Mouse (Mus musculus): Measurements from ENCODE around the gene Proser3. TPM values are rescaled to one million over a fixed set of nuclear protein-coding genes. Genes with fewer than 3 reads are reported as not detected.
A peak's percentile ranks its signal among the peaks of the same experiment; 100 is the strongest.

The Proser3 gene
- polyA plus RNA-seq, 1 experiment from 2014 or later, result 9.6 TPM

DNA sequence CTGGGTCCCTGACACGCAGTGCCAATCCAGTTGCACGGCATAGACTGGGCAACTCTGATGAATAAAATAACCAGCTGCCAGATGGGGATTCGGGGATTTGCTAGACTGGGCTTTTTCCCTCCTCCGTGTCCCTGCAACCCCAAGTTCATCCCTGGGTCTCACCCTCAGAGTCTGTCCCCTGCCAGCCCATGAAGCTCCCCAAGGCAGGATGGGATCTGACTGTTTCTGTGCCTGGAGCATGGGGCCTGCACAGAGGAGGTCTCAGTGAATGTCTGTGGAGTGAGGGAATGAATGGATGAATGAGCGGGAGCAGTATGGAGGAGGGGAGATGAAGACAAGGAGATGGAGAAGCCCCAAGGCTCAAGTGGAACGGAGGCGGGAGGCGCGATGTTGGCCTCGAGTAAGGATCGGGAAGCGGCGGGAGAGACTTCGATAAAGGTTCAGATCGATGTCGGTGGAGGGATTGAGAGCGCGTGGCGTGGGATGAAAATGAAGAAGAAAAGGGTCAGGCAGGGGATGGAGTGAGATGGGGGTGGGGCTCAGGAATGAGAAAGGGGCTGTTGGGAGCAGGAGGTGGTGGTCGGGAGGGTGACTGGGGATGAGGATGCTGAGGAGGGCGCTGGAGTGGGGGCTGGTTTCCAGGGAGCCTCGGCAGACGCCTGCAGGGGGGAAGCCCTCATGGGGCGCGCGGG is 18.0 kb downstream of the Proser3 start:
- H3K4me2 ChIP-seq, result peak overlapping the region; percentile 75
- H3K27me3 ChIP-seq (replicated peaks), result peaks cover 12% of the 10 kb centered on the region; the same call in 1 of the 2 replicates
- peak overlapping the region; percentile 86 for H3K9ac ChIP-seq
- H3K9me3 ChIP-seq, result no peaks in the 10 kb centered on the region
- WGBS, result 10% methylated on average over 25 of the region's 26 CpGs
- H3K27ac ChIP-seq (replicated peaks), result no peak overlapping the region
- peaks cover 38% of the 10 kb centered on the region for H3K4me1 ChIP-seq
- no peak for ATAC-seq (ENCODE audit: extremely low read depth, insufficient number of reproducible peaks, low FRiP score, low TSS enrichment)
- H3K4me3 ChIP-seq, result peak overlapping the region; percentile 81
- peaks cover 46% of the 10 kb centered on the region for H3K36me3 ChIP-seq

GRCm38 (mm10) chr7:30532931-30533330 is 19.2 kb downstream of the Proser3 start:
- ATAC-seq (ENCODE audit: extremely low read depth, insufficient number of reproducible peaks, low FRiP score, low TSS enrichment), result no peak
- peak overlapping the region; percentile 75 for H3K4me2 ChIP-seq
- no peak overlapping the region for H3K4me3 ChIP-seq
- peaks cover 48% of the 10 kb centered on the region for H3K36me3 ChIP-seq
- H3K9ac ChIP-seq, result peak overlapping the region; percentile 86
- no peaks in the 10 kb centered on the region for H3K9me3 ChIP-seq
- peaks cover 12% of the 10 kb centered on the region; the same call in 1 of the 2 replicates for H3K27me3 ChIP-seq (replicated peaks)
- peaks cover 38% of the 10 kb centered on the region for H3K4me1 ChIP-seq
- 35% methylated on average over 8 of the region's 8 CpGs for WGBS
- H3K27ac ChIP-seq (replicated peaks), result no peak overlapping the region

DNA sequence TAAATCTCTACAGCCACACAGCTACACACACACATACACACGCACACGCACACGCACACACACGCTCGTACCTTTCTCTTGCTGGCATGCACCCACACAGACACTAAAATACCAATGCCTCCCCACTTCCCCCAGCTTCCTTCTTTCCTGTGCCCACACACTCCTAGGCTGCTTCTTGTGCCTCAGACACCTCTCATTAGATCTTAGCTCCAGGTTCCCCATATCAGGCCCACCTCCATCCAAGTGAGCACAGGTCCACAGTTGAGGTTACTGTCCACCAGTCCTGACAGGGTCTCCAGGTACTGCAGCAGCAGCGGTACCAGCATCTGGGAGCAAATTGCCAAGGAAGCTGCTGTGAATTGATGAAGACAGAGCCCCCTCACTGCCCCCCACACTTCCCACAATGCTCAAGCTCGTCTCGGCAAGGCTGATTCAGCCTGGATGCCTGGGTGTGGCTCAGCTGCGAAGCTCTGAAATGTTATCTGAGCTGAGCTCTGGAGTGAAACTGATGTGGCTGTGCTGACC is 20.7 kb downstream of the Proser3 start:
- H3K9ac ChIP-seq, result peak overlapping the region; percentile 28
- H3K4me3 ChIP-seq, result no peak overlapping the region
- peaks cover 19% of the 10 kb centered on the region; the same call in 1 of the 2 replicates for H3K27me3 ChIP-seq (replicated peaks)
- no peak overlapping the region for H3K4me2 ChIP-seq
- peaks cover 61% of the 10 kb centered on the region for H3K36me3 ChIP-seq
- H3K9me3 ChIP-seq, result no peaks in the 10 kb centered on the region
- peaks cover 42% of the 10 kb centered on the region for H3K4me1 ChIP-seq
- ATAC-seq (ENCODE audit: extremely low read depth, insufficient number of reproducible peaks, low FRiP score, low TSS enrichment), result no peak
- no peak overlapping the region for H3K27ac ChIP-seq (replicated peaks)
- WGBS, result 73% methylated on average over 9 of the region's 9 CpGs

DNA sequence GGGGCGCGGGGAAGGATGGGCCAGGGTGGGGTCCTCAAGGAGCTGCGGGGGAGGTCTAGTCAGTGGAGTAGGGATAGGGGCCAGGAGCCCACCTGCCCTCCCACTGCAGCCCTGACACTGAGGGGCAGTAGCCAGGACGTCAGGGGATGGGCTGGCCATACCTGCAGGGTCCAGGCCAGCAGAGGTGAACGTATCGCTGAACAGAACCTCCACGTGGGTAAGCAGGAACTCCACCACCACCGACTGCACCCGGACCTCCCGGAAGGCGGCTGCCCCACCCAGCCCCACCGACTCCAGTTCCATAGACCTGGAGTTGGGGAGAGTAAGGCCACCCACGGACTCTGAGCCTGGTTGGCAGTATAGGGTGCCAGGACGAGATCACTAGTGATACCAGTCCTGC is 25.1 kb downstream of the Proser3 start:
- H3K27ac ChIP-seq (replicated peaks), result no peak overlapping the region
- H3K4me1 ChIP-seq, result peaks cover 18% of the 10 kb centered on the region
- H3K27me3 ChIP-seq (replicated peaks), result peaks cover 12% of the 10 kb centered on the region
- no peaks in the 10 kb centered on the region for H3K9me3 ChIP-seq
- ATAC-seq (ENCODE audit: extremely low read depth, insufficient number of reproducible peaks, low FRiP score, low TSS enrichment), result no peak
- H3K4me2 ChIP-seq, result no peak overlapping the region
- H3K36me3 ChIP-seq, result peaks cover 90% of the 10 kb centered on the region
- H3K9ac ChIP-seq, result peak overlapping the region; percentile 52; the same call in 1 of the 2 replicates
- H3K4me3 ChIP-seq, result no peak overlapping the region
- 82% methylated on average over 14 of the region's 14 CpGs for WGBS

DNA sequence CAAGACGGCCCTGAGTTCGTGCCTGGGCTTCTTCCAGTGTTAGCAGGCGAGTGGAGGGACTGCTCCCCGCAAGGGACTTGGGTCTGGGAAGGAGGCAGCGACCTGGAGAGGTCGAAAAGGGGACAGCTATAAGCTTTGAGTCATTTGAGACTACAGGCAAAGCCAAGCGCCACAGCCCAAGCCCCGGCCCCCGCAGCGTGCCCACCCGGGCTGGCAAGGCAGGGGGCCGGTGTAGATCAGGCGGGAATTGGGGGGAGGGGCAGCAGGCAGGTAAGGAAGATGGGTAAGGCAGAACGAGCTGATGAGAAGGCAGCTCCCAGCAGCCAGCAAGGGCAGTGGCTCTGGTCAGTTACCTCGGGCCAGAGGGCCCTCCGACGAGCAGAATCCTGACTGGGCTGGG is 25.7 kb downstream of the Proser3 start:
- peak overlapping the region; percentile 25 for H3K4me2 ChIP-seq
- no peak overlapping the region for H3K27ac ChIP-seq (replicated peaks)
- no peaks in the 10 kb centered on the region for H3K9me3 ChIP-seq
- 26% methylated on average over 17 of the region's 17 CpGs for WGBS
- H3K9ac ChIP-seq, result peak overlapping the region; percentile 52; the same call in 1 of the 2 replicates
- H3K4me3 ChIP-seq, result 0 out of 2 replicates have a peak overlapping the region, but pooled peaks have one; percentile 3
- ATAC-seq (ENCODE audit: extremely low read depth, insufficient number of reproducible peaks, low FRiP score, low TSS enrichment), result no peak
- H3K4me1 ChIP-seq, result peaks cover 12% of the 10 kb centered on the region
- H3K36me3 ChIP-seq, result peaks cover 84% of the 10 kb centered on the region
- H3K27me3 ChIP-seq (replicated peaks), result peaks cover 12% of the 10 kb centered on the region

GRCm38 (mm10) chr7:30525954-30526353 is 26.1 kb downstream of the Proser3 start:
- Histone ChIP-seq H3K27me3 (replicated peaks) (peaks cover 12% of the 10 kb centered on the region), H3K4me2 (peak overlapping the region; percentile 25), H3K36me3 (peaks cover 80% of the 10 kb centered on the region), H3K9me3 (no peaks in the 10 kb centered on the region), H3K4me3 (0 out of 2 replicates have a peak overlapping the region, but pooled peaks have one; percentile 3), H3K9ac (peak overlapping the region; percentile 52; the same call in 1 of the 2 replicates), H3K27ac (replicated peaks) (no peak overlapping the region), H3K4me1 (peaks cover 10% of the 10 kb centered on the region)
- 36% methylated on average over 10 of the region's 10 CpGs for WGBS
- ATAC-seq (ENCODE audit: extremely low read depth, insufficient number of reproducible peaks, low FRiP score, low TSS enrichment), result no peak

GRCm38 (mm10) chr7:30524487-30524886 is 27.6 kb downstream of the Proser3 start:
- WGBS, result 85% methylated on average over 6 of the region's 6 CpGs
- Histone ChIP-seq H3K9me3 (no peaks in the 10 kb centered on the region), H3K36me3 (peaks cover 65% of the 10 kb centered on the region)

GRCm38 (mm10) chr7:30522871-30523270 is 29.2 kb downstream of the Proser3 start:
- no peak for ATAC-seq (ENCODE audit: extremely low read depth, insufficient number of reproducible peaks, low FRiP score, low TSS enrichment)
- Histone ChIP-seq H3K27ac (replicated peaks) (no peak overlapping the region), H3K4me2 (no peak overlapping the region), H3K4me1 (peaks cover 10% of the 10 kb centered on the region), H3K9ac (no peak overlapping the region; the same call in 1 of the 2 replicates), H3K36me3 (peaks cover 49% of the 10 kb centered on the region), H3K9me3 (no peaks in the 10 kb centered on the region), H3K27me3 (replicated peaks) (peaks cover 23% of the 10 kb centered on the region), H3K4me3 (no peak overlapping the region)
- WGBS, result 78% methylated on average over 10 of the region's 10 CpGs

More at GRCm38 (mm10) chr7:30524487-30524886, 27.6 kb downstream of the Proser3 start:
- H3K4me2 ChIP-seq, result no peak overlapping the region
- no peak overlapping the region for H3K9ac ChIP-seq
- H3K27me3 ChIP-seq (replicated peaks), result peaks cover 13% of the 10 kb centered on the region
- ATAC-seq (ENCODE audit: extremely low read depth, insufficient number of reproducible peaks, low FRiP score, low TSS enrichment), result no peak
- H3K4me1 ChIP-seq, result peaks cover 10% of the 10 kb centered on the region
- H3K4me3 ChIP-seq, result no peak overlapping the region
- H3K27ac ChIP-seq (replicated peaks), result no peak overlapping the region

- no peak overlapping the region for H3K9ac ChIP-seq
- H3K4me3 ChIP-seq, result no peak overlapping the region
- H3K27ac ChIP-seq (replicated peaks), result no peak overlapping the region
- H3K4me1 ChIP-seq, result peaks cover 2% of the 10 kb centered on the region; the same call in 1 of the 2 replicates
- peaks cover 16% of the 10 kb centered on the region for H3K27me3 ChIP-seq (replicated peaks)
- H3K9me3 ChIP-seq, result no peaks in the 10 kb centered on the region
- ATAC-seq (ENCODE audit: extremely low read depth, insufficient number of reproducible peaks, low FRiP score, low TSS enrichment), result no peak
- peaks cover 29% of the 10 kb centered on the region for H3K36me3 ChIP-seq
- 78% methylated on average over 5 of the region's 5 CpGs for WGBS
- H3K4me2 ChIP-seq, result no peak overlapping the region
Measured at GRCm38 (mm10) chr7:30520856-30521255, 31.2 kb downstream of the Proser3 start.

DNA sequence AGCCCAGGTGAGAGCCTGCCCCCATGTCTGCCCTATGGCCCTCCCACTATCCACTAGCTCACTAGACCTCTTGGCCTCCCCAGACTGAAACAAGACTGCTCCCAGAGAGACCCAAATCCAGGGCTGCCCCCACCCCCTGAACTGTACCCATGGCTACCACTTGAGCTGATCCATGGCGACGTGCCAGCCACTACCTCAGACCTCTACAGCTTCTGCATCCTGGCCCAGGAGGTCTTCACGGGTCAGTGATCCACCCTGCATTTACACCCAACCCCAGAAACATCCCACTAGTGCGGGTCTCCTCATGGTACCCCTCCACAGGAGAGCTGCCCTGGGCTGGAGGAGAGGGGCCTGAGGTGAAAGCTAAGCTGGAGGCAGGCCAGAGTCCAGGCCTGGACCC is 31.7 kb downstream of the Proser3 start:
- no peak overlapping the region for H3K27ac ChIP-seq (replicated peaks)
- no peak overlapping the region for H3K9ac ChIP-seq
- ATAC-seq (ENCODE audit: extremely low read depth, insufficient number of reproducible peaks, low FRiP score, low TSS enrichment), result no peak
- H3K4me1 ChIP-seq, result no peaks in the 10 kb centered on the region
- 67% methylated on average over 4 of the region's 4 CpGs for WGBS
- no peak overlapping the region for H3K4me2 ChIP-seq
- H3K9me3 ChIP-seq, result no peaks in the 10 kb centered on the region
- peaks cover 24% of the 10 kb centered on the region for H3K36me3 ChIP-seq
- H3K4me3 ChIP-seq, result no peak overlapping the region
- H3K27me3 ChIP-seq (replicated peaks), result peaks cover 21% of the 10 kb centered on the region

- H3K36me3 ChIP-seq, result peaks cover 6% of the 10 kb centered on the region
- peaks cover 25% of the 10 kb centered on the region for H3K27me3 ChIP-seq (replicated peaks)
- no peak overlapping the region for H3K9ac ChIP-seq
- no peaks in the 10 kb centered on the region for H3K9me3 ChIP-seq
- WGBS, result 28% methylated on average over 8 of the region's 8 CpGs
- H3K4me1 ChIP-seq, result no peaks in the 10 kb centered on the region
- H3K4me3 ChIP-seq, result no peak overlapping the region
- no peak for ATAC-seq (ENCODE audit: extremely low read depth, insufficient number of reproducible peaks, low FRiP score, low TSS enrichment)
- no peak overlapping the region for H3K4me2 ChIP-seq
- H3K27ac ChIP-seq (replicated peaks), result no peak overlapping the region
Measured at GRCm38 (mm10) chr7:30518325-30518724, 33.8 kb downstream of the Proser3 start.
